Mouse (Mus musculus) liver, embryonic 11.5 days (tissue): ENCODE data around the gene Tmtc1. TPM values are rescaled to one million over a fixed set of nuclear protein-coding genes. Genes with fewer than 3 reads are reported as not detected.

Experiments used
- ATAC-seq: fragments of 200-750 bp; cut with Nextera tagmentation; replicated peaks from 2 replicates; pipeline ENCODE4 v1.8.0; 2017; ENCODE audit warnings: moderate number of reproducible peaks, mild to moderate bottlenecking, moderate TSS enrichment, moderate library complexity; ENCODE audit not compliant: low FRiP score
- DNase-seq: peaks from one replicate; pipeline ENCODE4 v3.0.0-alpha.2; 2017; ENCODE audit warnings: low spot score
- H3K27ac ChIP-seq: fragments of 300-500 bp; sonication (generic); 2 replicates; pipeline ENCODE4 v1.5.1; 2014; ENCODE audit warnings: mild to moderate bottlenecking, low read depth, low read length, control low read depth
- H3K27me3 ChIP-seq: fragments of 300-500 bp; sonication (generic); replicated peaks from 2 replicates; pipeline ENCODE4 v1.6.1; 2014; ENCODE audit warnings: low read length, mixed read lengths; ENCODE audit not compliant: control insufficient read depth, insufficient read depth
- H3K36me3 ChIP-seq: fragments of 300-500 bp; sonication (generic); 2 replicates; pipeline ENCODE4 v1.6.1; 2014; ENCODE audit warnings: mild to moderate bottlenecking, low read length, moderate library complexity, mixed read lengths; ENCODE audit not compliant: control insufficient read depth, insufficient read depth
- H3K4me1 ChIP-seq: fragments of 300-500 bp; sonication (generic); replicated peaks from 2 replicates; pipeline ENCODE4 v1.6.1; 2014; ENCODE audit warnings: low read length, mixed read lengths; ENCODE audit not compliant: control insufficient read depth, insufficient read depth
- H3K4me2 ChIP-seq: fragments of 300-500 bp; sonication (generic); 2 replicates; pipeline ENCODE4 v1.6.1; 2014; ENCODE audit warnings: mild to moderate bottlenecking, control low read depth, moderate library complexity
- H3K4me3 ChIP-seq: fragments of 300-500 bp; sonication (generic); 2 replicates; pipeline ENCODE4 v1.5.1; 2014; ENCODE audit warnings: low read depth, low read length, control low read depth
- H3K9ac ChIP-seq: fragments of 300-500 bp; sonication (generic); 2 replicates; pipeline ENCODE4 v1.6.1; 2014; ENCODE audit warnings: low read depth, low read length, control low read depth
- H3K9me3 ChIP-seq: fragments of 300-500 bp; sonication (generic); 2 replicates; pipeline ENCODE4 v1.6.1; 2016; ENCODE audit warnings: low read length, inconsistent platforms, mixed read lengths; ENCODE audit not compliant: control insufficient read depth
- WGBS: fragments of 180-500 bp; shearing (Covaris S2); extraction: QIAGEN DNeasy Blood & Tissue Kit; methylation state at CpG from one replicate; pipeline ENCODE4 v1.1.7; 2014; 5-methylcytosine and 5-hydroxymethylcytosine counted together
- polyA plus RNA-seq: library from polyadenylated mRNA; unstranded; fragments of >200 nt; fragmentation: Nextera tagmentation; extraction: Ambion mirVana; gene quantifications from 2 replicates; pipeline ENCODE4 v1.2.1, GENCODE M21; 2014

Tmtc1 gene
- 0.47 and 0.58 TPM in 2 replicates for polyA plus RNA-seq

DNA sequence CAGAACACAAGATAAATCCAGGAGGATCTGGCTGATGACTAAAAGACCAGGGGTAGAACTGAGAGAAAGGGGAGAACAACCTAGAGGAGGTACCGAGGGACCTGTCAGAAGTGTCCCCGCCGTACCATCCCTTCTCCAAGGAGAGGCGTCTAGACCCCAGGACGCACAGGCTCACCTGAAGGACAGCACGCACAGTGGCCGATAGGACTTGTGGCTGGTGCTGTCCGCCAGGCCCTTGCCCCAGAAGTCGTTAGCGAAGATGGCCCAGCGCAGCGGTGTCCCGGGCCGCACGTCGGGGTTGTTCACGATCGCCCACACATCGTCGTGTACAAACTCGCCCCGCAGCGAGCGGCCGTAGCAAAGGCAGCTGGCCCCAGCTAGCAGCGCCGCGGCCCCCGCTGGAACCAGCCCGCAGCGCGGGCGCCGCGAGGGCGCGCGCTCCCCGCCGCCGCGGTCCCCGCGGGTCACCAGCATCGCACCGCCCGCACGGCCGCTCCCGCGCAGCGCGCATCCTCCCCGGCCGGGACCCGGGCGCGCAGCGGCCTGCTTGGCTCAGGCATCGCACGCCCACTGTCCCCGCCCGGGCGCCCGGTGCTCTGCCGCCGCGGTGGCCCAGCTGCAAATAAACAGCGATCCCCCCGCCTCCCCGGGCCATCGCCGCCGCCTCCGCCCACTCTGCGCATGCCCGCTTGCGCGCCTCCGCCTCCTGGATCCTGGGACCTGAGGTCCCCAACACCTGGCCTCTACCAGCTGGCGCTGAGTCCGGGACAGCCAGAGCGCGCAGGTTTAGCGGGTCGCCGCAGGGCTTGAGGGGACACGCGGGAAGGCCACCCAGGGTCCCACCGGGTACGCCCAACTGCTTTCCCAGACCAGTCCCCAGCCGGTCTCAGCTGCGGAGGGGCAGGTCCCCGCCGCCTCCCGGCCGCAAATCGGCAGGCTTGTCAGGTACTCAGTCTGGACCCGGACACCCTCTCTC, at the start of gene Tmtc1:
TSS of gene Tmtc1 (minus strand) at position 664 of the 976 bp plus-strand sequence.
- Histone ChIP-seq H3K36me3 (no peaks in the 10 kb centered on the region), H3K9me3 (no peaks in the 10 kb centered on the region), H3K27ac (no peak within 1 kb of the TSS), H3K4me2 (peak within 1 kb of the TSS; percentile 84), H3K4me1 (peaks cover 7% of the 10 kb centered on the region; the same call in 1 of the 2 replicates), H3K27me3 (peaks cover 61% of the 10 kb centered on the region), H3K4me3 (peak within 1 kb of the TSS; percentile 69), H3K9ac (peak within 1 kb of the TSS; percentile 48)
- under 1% methylated on average over 86 of the region's 99 CpGs for WGBS
- peak; percentile 66 for DNase-seq
- peak; percentile 70 for ATAC-seq

- DNase-seq, result no peak
- Histone ChIP-seq H3K4me2 (no peak overlapping the region), H3K27ac (no peak overlapping the region), H3K4me1 (no peaks in the 10 kb centered on the region), H3K4me3 (no peak overlapping the region), H3K9ac (no peak overlapping the region), H3K36me3 (no peaks in the 10 kb centered on the region), H3K27me3 (no peaks in the 10 kb centered on the region), H3K9me3 (no peaks in the 10 kb centered on the region)
- WGBS, result 84% methylated on average over 5 of the region's 5 CpGs
- no peak for ATAC-seq
Observed at GRCm38 (mm10) chr6:148491849-148492248, 47.7 kb upstream of the Tmtc1 start.

GRCm38 (mm10) chr6:148486756-148487155, 42.6 kb upstream of the Tmtc1 start:
- Histone ChIP-seq H3K9ac (no peak overlapping the region), H3K27me3 (no peaks in the 10 kb centered on the region), H3K27ac (no peak overlapping the region), H3K4me1 (no peaks in the 10 kb centered on the region), H3K4me2 (no peak overlapping the region), H3K9me3 (no peaks in the 10 kb centered on the region), H3K4me3 (no peak overlapping the region), H3K36me3 (no peaks in the 10 kb centered on the region)
- DNase-seq, result no peak
- 82% methylated on average over 3 of the region's 3 CpGs for WGBS
- no peak for ATAC-seq

GRCm38 (mm10) chr6:148481894-148482293, 37.7 kb upstream of the Tmtc1 start:
- Histone ChIP-seq H3K27me3 (no peaks in the 10 kb centered on the region), H3K9ac (no peak overlapping the region), H3K9me3 (no peaks in the 10 kb centered on the region)

DNA sequence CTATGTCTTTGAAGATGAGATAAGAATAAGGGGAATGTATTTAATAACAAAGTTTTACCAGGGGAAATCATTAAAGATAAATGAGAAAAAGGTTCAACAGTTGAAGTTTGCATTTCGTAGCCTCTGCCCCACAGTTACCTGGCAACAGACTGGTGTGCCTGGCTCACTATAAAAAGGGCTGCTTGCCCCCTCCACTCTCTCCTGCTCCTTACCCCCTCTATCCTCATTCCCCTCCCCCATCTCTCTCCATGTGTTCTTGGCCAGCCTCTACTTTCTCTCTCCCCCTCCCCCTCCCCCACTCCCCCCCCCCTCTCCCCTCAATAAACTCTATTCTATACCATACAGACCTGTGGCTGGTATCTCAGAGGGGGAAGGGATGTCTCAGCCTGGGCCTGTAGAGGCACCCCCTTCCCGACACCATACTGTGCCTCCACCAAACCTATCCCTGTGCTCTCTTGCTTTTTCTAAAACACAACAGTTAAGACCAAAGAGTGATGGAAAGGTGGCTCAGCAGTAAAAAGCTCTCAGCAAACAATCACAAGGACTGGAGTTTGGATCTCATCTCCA, 35.6 kb upstream of the Tmtc1 start:
- H3K4me3 ChIP-seq, result no peak overlapping the region
- H3K36me3 ChIP-seq, result no peaks in the 10 kb centered on the region
- H3K27ac ChIP-seq, result no peak overlapping the region
- H3K27me3 ChIP-seq, result no peaks in the 10 kb centered on the region
- no peak for ATAC-seq
- no peak for DNase-seq
- no peak overlapping the region for H3K4me2 ChIP-seq
- no peaks in the 10 kb centered on the region for H3K9me3 ChIP-seq
- WGBS, result 69% methylated on average over 2 of the region's 2 CpGs
- H3K4me1 ChIP-seq, result no peaks in the 10 kb centered on the region
- no peak overlapping the region for H3K9ac ChIP-seq

More at GRCm38 (mm10) chr6:148481894-148482293, 37.7 kb upstream of the Tmtc1 start:
- Histone ChIP-seq H3K4me2 (no peak overlapping the region), H3K4me3 (no peak overlapping the region), H3K36me3 (no peaks in the 10 kb centered on the region), H3K4me1 (no peaks in the 10 kb centered on the region), H3K27ac (no peak overlapping the region)
- ATAC-seq, result no peak
- DNase-seq, result no peak

DNA sequence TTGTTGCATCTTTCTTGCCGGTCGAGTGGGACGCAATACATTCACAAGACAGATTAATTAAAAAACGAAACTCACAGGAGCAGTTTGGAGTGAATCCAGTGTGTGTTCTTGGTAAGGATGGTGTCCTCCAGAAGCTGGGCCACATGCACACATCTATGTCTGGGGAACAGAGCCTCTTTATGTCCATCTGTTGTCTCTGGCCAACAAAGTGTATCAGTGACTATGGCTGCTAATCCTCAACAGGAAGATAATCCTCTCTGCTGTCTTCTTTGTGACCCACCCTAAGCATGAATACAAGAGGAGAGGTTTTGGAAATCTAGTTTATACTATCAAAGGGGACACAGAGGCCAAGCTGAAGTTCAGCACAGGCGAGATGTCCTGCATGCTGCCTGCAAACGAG, 34.2 kb upstream of the Tmtc1 start:
- Histone ChIP-seq H3K9me3 (no peaks in the 10 kb centered on the region), H3K27ac (no peak overlapping the region), H3K4me1 (no peaks in the 10 kb centered on the region), H3K36me3 (no peaks in the 10 kb centered on the region), H3K27me3 (no peaks in the 10 kb centered on the region), H3K4me2 (no peak overlapping the region), H3K4me3 (no peak overlapping the region), H3K9ac (no peak overlapping the region)
- DNase-seq, result no peak
- ATAC-seq, result no peak
- WGBS, result 75% methylated on average over 6 of the region's 6 CpGs

DNA sequence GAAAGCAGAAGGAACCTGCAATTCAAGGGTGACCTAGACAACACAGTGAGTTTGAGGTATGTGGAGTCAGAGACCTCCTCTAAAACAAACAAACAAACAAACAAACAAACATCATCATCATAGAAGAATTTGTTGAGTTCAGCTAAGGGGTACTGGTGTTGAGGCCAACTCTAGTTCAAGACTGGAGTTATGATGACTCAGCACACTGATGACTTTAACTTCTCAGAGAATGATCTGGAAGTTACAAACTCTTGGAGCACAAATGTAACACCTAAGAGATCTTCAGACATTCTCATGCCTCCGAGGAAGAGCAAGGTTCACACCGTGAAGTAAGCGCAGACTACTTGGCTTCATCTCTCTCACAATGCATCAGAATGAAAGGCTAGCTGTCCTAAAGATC, 28.1 kb upstream of the Tmtc1 start:
- WGBS, result 91% methylated on average over 3 of the region's 3 CpGs
- Histone ChIP-seq H3K36me3 (no peaks in the 10 kb centered on the region), H3K4me2 (no peak overlapping the region), H3K9ac (no peak overlapping the region), H3K9me3 (no peaks in the 10 kb centered on the region), H3K4me1 (no peaks in the 10 kb centered on the region), H3K27me3 (no peaks in the 10 kb centered on the region), H3K27ac (no peak overlapping the region), H3K4me3 (no peak overlapping the region)
- ATAC-seq (no peak), DNase-seq (no peak)

DNA sequence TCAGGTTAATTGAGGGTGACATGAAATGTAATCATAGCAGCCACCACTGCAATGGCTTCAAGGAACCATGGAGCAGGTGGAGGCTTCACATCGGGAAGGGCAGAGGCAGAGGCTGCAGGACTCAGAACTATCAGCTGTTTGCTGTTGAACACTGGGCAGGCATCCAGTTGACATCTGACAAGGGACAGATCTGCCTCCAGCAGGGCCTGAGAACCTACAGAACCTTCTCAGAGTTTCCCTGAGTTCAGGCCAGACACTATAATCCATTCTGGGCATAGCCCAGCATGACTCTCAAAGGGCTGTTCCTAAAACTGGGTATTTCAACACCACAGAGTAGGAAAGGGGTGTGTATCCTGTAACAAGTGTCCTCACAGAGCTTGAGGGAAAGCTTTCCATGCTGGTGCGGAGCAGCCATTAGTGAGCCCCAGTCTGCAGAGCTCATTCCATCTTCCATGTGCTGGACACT, 23.8 kb upstream of the Tmtc1 start:
- Histone ChIP-seq H3K27ac (no peak overlapping the region), H3K27me3 (no peaks in the 10 kb centered on the region), H3K4me3 (no peak overlapping the region), H3K9ac (no peak overlapping the region), H3K9me3 (no peaks in the 10 kb centered on the region), H3K36me3 (no peaks in the 10 kb centered on the region), H3K4me1 (no peaks in the 10 kb centered on the region), H3K4me2 (no peak overlapping the region)
- no peak for ATAC-seq
- WGBS, result 54% methylated on average over 2 of the region's 2 CpGs
- no peak for DNase-seq
